Mouse (Mus musculus) cortical plate, adult 2 months (tissue): ENCODE results near the gene Entpd7.

Experiments
- CTCF ChIP-seq: fragments of 200-500 bp; IDR thresholded peaks from 2 replicates; pipeline ENCODE4 v1.5.1; 2011; ENCODE audit warnings: mild to moderate bottlenecking, control low read depth, low read length; ENCODE audit not compliant: insufficient read depth; ENCODE audit errors: extremely low read depth
- POLR2A ChIP-seq: fragments of 200-500 bp; IDR thresholded peaks from 2 replicates; pipeline ENCODE4 v1.6.1; 2011; ENCODE audit warnings: mild to moderate bottlenecking, low read length, control low read depth; ENCODE audit not compliant: insufficient read depth; ENCODE audit errors: extremely low read depth

- TF ChIP-seq CTCF (no peak), POLR2A (no peak)
Observed at GRCm38 (mm10) chr19:43724194-43724593, 34.7 kb downstream of the Entpd7 start.
